Mouse (Mus musculus) left cerebral cortex, adult 9 months (tissue): Measurements from ENCODE around the gene Sort1.
"Not testable (repeated sequence)": the region's sequence is repeated elsewhere in the genome, so short reads cannot be mapped to it uniquely, and the experiment has no call there.

ENCODE experiments used
- DNase-seq, 2 experiments: peaks; one replicate each; pipeline ENCODE4 v3.0.0; 2022; ENCODE audit warnings: low spot score in 2 of 2

The Sort1 gene

GRCm38 (mm10) chr3:108283781-108284601, at the start of gene Sort1:
Gene Sort1, plus strand, starts transcription at chr3:108284082.
- DNase-seq, result peak; percentile 89 to 93

DNA sequence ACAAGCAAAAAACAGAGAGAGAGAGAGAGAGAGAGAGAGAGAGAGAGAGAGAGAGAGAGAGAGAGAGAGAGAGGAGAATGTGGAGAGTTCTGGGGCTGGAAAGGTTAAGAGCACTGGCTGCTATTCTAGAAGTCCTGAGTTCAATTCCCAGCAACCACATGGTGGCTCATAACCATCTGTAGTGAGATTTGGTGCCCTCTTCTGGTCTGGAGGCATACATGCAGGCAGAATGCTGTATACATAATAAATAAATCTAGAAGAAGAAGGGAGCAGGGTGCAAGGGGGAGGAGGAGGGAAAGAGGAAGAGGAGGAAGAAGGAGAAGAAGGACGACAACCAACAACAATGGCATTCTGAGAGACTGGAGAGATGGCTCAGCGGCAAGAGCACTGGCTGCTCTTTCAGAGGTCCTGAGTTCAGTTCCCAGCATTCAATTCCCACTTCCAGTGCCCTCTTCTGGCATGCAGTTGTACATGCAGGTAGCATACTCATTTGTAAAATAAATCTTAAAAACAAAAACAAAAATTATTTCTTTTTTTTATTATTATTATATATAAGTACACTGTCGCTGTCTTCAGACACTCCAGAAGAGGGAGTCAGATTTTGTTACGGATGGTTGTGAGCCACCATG, 46.3 kb upstream of the Sort1 start:
- DNase-seq, result not testable (repeated sequence)

DNA sequence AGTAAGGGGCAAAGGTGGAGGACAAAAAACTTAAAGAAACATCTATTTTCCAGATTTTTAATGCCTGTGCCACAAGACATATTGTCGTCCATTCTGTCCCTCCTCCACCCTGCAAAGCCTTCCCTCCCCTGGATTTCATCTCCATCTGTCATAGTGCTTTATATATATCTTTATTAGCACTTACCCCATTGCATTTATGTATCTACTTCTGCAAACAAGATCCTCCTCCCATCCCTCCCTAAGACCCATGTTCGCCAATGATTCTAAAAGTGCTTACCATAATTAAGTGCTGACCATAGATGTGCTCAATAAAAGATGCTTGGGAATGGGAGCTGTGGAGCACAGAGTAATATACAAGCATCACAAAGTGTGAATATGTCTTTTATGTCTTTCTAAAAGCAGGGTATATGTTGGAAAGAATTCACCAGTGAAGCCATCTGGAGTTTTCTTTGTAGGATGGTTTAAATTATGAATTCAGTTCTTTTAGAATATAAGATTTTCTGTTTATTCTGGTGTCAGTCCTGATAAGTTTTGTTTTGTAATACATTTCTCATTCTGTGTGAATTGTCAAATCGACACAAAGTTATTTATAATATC, 42.5 kb upstream of the Sort1 start:
- no peak for DNase-seq

DNA sequence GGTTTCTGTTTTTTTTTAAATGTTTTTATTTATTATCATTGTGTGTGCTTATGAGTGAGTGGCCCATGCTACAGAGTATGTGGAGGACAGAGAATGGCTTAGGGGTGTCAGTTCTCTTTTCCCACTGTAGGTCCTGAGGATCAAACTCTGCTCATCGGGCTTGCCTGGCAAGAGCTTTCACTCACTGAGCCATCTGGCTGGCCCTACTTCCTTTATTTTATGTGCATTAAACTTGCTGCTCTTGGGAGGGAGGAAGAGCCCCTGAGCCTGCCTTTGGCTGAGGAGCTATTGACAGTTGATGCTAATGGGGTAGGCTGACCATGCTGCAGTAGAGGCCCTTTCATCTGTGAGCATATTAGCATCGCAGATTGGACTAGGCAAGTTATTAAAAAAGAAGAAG, 37.0 kb upstream of the Sort1 start:
- DNase-seq, result no peak

- peak; percentile 91 to 96 for DNase-seq
Measured at GRCm38 (mm10) chr3:108256719-108257637, 26.9 kb upstream of the Sort1 start, which contains the start of gene Psma5. Gene Psma5, plus strand, starts transcription at chr3:108256926.

DNA sequence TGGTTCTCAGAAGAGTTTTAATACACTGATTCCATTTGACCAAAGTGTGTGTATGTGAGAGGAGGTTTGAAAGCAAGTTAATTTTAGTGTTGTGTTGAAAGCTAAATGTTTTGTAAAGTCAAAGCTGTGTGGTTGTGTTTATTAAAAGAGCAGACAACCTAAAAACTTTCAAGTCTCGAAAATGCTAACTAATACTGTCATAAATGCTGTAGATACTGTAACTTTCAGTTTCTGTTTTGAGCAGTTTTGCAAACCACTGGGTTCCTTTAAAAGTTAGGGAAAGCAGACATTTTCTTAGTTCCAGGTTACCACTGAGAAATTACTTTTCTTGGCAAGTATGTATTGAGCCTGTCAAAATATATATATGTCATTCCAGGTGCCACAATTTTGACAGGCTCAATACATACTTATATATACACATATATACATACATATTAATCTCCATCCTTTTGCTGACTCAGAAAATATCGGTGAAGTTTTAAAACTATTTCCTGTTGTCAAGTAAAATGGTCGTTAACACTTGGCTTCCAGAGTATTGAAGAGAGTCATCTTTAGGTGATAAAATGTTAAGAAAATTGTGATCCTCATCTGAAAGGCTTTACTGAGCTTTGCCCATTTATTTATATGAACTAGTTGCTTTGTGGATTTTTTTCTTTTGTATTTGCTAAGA, 25.9 kb upstream of the Sort1 start:
- no peak for DNase-seq

- DNase-seq, result no peak
Measured at GRCm38 (mm10) chr3:108259319-108259718, 24.6 kb upstream of the Sort1 start.

DNA sequence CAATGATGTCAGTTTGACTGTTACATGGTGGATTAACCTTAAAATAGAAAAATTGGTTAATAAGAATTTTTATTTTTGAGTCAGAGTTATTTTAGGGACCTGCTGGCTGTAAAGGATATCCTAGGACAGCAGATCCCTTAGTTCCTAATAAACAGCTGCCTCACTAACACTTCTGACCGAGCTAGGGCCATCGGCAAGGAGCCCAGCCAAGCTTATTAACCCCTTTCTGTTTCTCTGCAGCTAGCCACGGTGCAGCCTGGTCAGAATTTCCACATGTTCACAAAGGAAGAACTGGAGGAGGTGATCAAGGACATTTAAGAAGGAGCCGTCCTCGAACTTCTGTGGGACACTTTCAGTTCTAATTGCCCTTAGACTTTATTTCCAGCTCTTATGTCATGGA, 4.4 kb upstream of the Sort1 start:
- DNase-seq, result not testable (repeated sequence)

DNA sequence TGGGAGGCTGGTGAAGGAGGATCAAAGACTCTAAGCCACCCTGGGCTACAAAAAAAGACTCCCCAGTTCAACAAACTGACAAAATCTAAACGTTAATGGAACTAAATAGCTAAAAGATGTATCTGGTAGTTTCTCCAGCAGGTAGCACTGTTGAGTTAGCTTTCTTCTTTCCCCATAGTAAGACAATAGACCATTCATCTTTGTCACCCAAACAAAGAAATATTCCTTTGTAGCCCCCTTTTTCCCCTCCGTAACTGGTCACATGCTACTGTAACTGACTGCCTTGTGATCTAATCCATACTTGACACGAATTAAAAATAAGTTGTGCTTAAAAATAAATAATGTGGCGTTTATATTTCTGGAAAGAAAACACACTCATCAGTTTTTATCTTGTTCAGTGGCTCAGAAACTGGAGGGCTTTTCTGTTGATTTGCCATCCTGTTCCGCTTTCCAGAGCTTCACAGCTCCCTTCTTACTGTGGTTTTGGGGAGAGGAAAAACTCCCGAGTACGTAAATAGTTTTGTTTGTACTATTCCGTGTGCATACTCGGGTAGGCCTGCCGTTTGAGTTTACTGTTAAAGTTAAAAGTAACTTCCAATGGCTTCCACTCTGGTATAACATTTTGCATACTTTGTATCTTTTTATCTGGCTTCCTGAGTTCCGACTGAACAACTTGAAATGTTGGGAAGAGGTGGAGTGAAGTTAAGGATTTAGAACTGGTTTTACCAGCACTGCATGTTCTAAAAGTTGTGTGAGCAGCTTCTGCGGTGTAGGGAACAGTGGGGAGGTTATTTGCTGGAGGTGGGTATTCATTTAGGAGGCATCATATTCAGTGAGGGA, 1.3 kb upstream of the Sort1 start:
- DNase-seq, result peak in 1 of 2 experiments; percentile 56

- DNase-seq, result peak in 1 of 2 experiments; percentile 34
Measured at GRCm38 (mm10) chr3:108283241-108283561, 681 bp upstream of the Sort1 start.

GRCm38 (mm10) chr3:108285078-108285711, 1.3 kb downstream of the Sort1 start:
- no peak for DNase-seq

DNA sequence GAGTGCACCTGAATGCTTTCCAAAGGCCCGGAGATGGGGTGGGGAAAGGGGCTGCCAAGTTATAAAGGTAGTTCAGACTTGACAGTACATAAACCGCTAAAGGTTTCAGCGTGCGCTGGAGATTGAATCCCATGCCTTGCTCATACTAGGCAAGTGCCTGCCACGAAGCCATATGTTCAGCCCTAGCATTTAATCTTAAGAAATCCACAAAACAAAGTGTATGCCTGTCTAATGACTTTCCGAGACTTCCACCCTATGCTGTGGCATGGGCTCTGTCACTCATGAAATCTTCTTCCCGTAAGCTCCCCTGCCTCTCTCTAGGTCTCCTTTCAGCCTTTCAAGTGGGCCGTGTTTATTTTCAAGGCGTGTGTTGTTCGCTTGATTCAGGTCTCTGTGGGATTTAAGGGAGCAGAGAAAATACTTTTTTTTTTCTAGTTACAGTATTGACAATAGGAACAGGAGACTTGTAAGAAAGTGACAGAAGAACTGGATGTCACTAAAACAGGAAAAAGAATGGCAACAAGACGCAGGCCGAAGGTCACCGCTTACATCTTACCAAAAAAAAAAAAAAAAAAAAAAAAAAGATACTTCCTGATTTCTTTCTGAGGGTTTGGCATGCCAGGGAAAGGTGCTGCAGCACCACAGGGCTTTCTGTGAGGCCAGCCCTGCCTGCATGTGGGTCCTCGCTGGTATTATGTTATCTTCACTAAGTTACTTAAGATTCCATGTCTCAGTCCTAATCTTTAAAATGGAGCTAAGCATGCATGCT, 3.0 kb downstream of the Sort1 start:
- DNase-seq, result no peak

DNA sequence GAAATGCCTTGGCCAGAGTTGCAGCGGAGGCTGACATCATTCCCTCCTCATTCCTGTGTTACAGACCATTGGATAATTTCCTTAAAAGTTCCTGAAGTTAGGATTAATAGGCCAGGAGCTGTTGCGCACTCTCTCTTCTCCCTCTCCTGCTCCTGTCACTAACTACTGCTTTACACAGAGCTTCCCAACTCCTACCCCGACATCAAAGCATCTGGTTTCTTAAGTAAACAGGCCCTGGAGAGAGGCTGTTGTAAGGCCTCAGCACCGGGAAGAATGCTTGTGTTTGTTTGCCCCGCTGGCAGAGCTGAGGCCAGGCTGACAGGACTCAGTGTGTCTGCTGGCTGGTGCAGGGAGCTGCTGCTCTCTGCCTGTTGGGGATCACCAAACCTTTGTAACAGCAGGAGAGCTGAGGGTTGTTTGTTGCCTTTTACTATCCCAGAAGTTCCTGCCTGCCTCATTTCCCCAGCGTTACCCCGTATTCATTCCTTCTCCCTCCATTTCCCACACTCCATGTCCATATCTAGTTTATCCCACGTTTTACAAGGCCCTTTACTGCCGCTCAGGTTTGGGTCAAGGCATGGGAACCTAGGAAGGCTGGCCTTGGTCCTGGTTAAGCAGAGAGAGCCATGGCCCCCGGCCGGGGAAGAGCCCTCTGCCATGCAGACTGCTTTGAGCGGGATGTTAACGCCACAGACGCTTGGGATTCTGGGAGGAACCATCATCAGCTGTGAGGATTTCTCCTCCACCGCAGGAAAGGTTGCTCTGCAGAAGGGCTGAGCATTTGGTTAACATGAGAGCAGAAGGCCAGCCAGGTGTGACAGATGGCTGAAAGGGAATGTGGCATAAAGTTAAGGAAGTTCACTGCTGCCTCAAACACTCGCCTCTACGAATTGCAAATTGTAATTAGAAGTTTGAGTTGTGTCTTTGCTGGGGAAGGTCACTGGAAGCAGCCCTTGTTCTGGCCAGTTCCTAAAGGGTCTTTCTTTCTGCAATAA, 4.2 kb downstream of the Sort1 start:
- DNase-seq, result peak in 1 of 2 experiments; percentile 52

DNA sequence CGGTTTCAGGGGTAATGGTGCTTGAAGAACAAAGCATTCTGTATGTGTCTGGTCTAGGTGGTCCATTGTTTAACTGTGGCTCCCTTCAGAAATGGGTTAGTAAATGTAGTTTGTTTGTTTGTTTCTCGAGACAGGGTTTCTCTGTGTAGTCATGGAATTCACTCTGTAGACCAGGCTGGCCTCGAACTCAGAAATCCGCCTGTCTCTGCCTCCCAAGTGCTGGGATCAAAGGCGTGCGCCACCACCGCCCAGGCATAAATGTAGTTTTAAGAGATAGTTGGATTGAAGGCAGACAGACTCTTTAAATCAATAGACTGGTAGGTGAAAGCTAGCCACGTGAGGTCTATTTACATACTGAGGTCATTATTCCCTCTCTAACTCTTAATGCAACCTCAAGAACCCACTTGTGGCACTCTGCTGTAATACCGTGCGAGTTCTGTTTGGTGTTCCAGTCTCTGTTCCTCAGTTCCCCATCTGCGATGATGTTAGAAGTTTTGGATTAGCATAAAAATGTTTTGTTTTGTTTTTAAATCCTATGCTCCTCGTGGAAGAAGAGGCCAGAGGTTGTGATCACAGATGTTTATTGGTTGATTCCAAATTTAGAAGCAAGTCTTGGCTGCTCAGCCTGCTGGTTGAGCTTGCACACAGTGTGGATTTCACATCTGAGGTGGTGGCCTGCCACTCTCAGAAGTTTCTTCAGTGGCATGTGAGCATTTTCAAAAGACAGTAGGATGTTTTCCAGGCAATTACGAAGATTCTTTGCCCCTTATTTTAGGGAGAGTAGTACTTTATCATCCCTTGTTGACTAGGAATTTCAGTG, 5.6 kb downstream of the Sort1 start:
- no peak for DNase-seq

DNA sequence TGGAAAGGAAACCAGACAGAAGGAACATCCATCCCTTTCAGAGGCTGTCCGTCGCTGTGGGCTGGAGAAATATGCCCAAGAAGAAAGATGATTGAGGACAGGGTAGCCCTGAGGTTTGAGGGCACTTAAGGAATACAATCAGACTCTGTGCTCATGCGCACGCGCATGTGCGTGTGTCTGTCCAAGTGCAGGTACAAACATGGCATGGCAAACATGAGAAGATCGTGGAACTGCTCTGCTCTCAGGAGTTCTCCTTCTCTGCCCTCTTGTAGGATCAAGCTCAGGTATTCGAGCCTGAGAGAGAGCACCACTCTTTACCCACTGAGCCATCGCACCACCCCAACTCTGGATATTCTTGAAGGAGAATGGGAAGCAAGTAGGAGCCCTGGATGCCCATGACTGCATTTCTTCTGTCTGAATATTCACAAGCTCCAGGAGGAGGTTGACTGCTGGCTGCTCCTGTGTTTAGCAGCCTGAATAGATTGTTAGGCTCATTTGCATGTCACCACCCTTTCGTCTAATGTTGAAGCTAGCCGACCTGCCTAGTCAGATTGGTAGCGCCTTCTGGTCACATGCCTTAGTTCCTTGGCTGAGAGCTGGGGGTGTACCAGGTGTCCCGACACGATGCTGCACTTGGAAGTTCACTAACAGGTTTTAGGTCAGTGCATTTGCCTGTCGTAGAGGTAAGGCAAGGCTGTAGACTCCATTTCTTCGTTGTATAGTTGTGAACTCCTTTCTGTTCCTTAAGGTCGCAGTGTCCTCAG, 7.3 kb downstream of the Sort1 start:
- no peak for DNase-seq

GRCm38 (mm10) chr3:108294398-108294797, 10.5 kb downstream of the Sort1 start:
- peak in 1 of 2 experiments; percentile 44 for DNase-seq
